ENCODE assay signal across 8 mouse cellular contexts in the genomic region with DNA sequence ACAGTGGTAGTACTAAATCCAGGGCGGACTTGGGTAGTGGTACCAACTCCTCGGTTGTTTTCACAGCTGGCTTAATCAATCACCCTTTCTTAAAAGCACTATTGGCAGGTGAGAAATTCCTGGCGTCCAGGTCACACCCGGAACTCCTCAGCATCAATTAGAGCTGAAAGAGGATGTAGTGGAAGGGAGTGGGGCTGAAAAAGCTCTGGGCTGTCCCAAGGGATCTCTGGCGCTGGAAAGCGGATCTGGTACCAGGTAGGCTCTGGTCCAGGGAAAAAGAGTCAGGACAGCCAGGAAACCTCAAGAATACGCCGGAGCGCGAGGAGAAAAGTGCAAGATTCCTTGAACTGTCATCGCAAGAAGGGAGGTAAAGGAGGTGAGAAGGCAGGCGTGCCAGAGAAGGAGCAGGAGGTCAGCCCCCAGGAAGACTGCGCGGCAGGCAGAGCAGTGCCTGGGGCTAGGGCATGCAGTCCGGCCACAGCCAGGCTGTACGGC. TPM values are rescaled to one million over a fixed set of nuclear protein-coding genes. Genes with fewer than 3 reads are reported as not detected.
DNase-seq lines count a peak whose midpoint lies in the region; ATAC-seq and TF ChIP-seq lines count a peak whose summit lies in the region.

No protein-coding gene starts in this region.

- H3K36me3 ChIP-seq in C2C12 (ENCODE audit: control insufficient read depth, insufficient read depth): no peaks in the 10 kb centered on the region
- H3K36me3 ChIP-seq in embryonic facial prominence, embryonic 14.5 days (ENCODE audit: control insufficient read depth, insufficient read depth, low read length): no peaks in the 10 kb centered on the region
- no peaks in the 10 kb centered on the region for H3K36me3 ChIP-seq in hindbrain, embryonic 13.5 days
- H3K36me3 ChIP-seq in liver, postnatal 0 days (replicated peaks; ENCODE audit: insufficient read depth, low read length): no peaks in the 10 kb centered on the region

- TF ChIP-seq CTCF in C2C12 (IDR thresholded peaks at IDR 0.05; ENCODE audit: control insufficient read depth, insufficient read depth, insufficient read length): no peak
- TF ChIP-seq CTCF in liver, postnatal 0 days (IDR thresholded peaks at IDR 0.05; ENCODE audit: low read depth): no peak

- no peaks in the 10 kb centered on the region for H3K9me3 ChIP-seq in embryonic facial prominence, embryonic 14.5 days (ENCODE audit: control insufficient read depth, low read length)
- no peaks in the 10 kb centered on the region for H3K9me3 ChIP-seq in hindbrain, embryonic 13.5 days
- no peaks in the 10 kb centered on the region for H3K9me3 ChIP-seq in liver, postnatal 0 days (ENCODE audit: low read length)

- peaks cover 8% of the 10 kb centered on the region; the same call in 1 of the 2 replicates for H3K4me1 ChIP-seq in embryonic facial prominence, embryonic 14.5 days (ENCODE audit: control insufficient read depth, insufficient read depth, low read length)
- peaks cover 5% of the 10 kb centered on the region for H3K4me1 ChIP-seq in hindbrain, embryonic 13.5 days (replicated peaks)
- H3K4me1 ChIP-seq in liver, postnatal 0 days (ENCODE audit: insufficient read depth): no peaks in the 10 kb centered on the region

- no peak for ATAC-seq in embryonic facial prominence, embryonic 14.5 days (ENCODE audit: low read depth)
- ATAC-seq in hindbrain, embryonic 13.5 days (ENCODE audit: low FRiP score): no peak; the same call in 1 of the 2 replicates
- 0 out of 2 replicates have a peak, but pooled peaks have one; percentile 2 for ATAC-seq in liver, postnatal 0 days
- no peak for ATAC-seq in inflammation-experienced regulatory T-cells, adult 6 months

- 2% methylated on average over 16 of the region's 16 CpGs for WGBS in embryonic facial prominence, embryonic 14.5 days
- WGBS in hindbrain, embryonic 13.5 days: 2% methylated on average over 16 of the region's 16 CpGs
- 3% methylated on average over 16 of the region's 16 CpGs for WGBS in liver, postnatal 0 days (ENCODE audit: insufficient replicate concordance)

- peak; percentile 16 to 23 for DNase-seq in frontal cortex, postnatal 36 days (ENCODE audit: low spot score in 2 of 2)
- no peak for DNase-seq in frontal cortex, postnatal 14 days (ENCODE audit: low spot score in 2 of 2)
- DNase-seq in embryonic facial prominence, embryonic 14.5 days (ENCODE audit: low spot score): peak; percentile 4
- DNase-seq in liver, postnatal 0 days: no peak
- no peak for DNase-seq in adrenal gland, adult 8-10 months

- H3K79me3 ChIP-seq in C2C12 (ENCODE audit: low read depth): no peaks in the 10 kb centered on the region

- H3K4me2 ChIP-seq in embryonic facial prominence, embryonic 14.5 days (ENCODE audit: low read depth, low read length): peak overlapping the region; percentile 90
- H3K4me2 ChIP-seq in hindbrain, embryonic 13.5 days: peak overlapping the region; percentile 96
- peak overlapping the region; percentile 79 for H3K4me2 ChIP-seq in liver, postnatal 0 days (ENCODE audit: low read depth, low read length)

- no peak overlapping the region for H3K4me3 ChIP-seq in C2C12 (ENCODE audit: insufficient read depth, poor library complexity, severe bottlenecking)
- peak overlapping the region; percentile 85 for H3K4me3 ChIP-seq in embryonic facial prominence, embryonic 14.5 days (ENCODE audit: low read depth, low read length)
- H3K4me3 ChIP-seq in hindbrain, embryonic 13.5 days: peak overlapping the region; percentile 82
- H3K4me3 ChIP-seq in liver, postnatal 0 days (ENCODE audit: low read depth, low read length): peak overlapping the region; percentile 57

- peak overlapping the region; percentile 75; the same call in 1 of the 2 replicates for H3K27ac ChIP-seq in embryonic facial prominence, embryonic 14.5 days (replicated peaks; ENCODE audit: low read depth, low read length)
- H3K27ac ChIP-seq in hindbrain, embryonic 13.5 days: 0 out of 2 replicates have a peak overlapping the region, but pooled peaks have one; percentile 70
- H3K27ac ChIP-seq in liver, postnatal 0 days (ENCODE audit: low read depth): no peak overlapping the region

- H3ac ChIP-seq in C2C12 (ENCODE audit: control insufficient read depth, insufficient read length, low read depth): peak overlapping the region; percentile 71

- TF ChIP-seq EP300 in liver, postnatal 0 days (IDR thresholded peaks at IDR 0.05; ENCODE audit: low read depth): no peak

- H3K9ac ChIP-seq in embryonic facial prominence, embryonic 14.5 days (ENCODE audit: low read depth, low read length): peak overlapping the region; percentile 85
- peak overlapping the region; percentile 80 for H3K9ac ChIP-seq in hindbrain, embryonic 13.5 days
- no peak overlapping the region; the same call in 1 of the 2 replicates for H3K9ac ChIP-seq in liver, postnatal 0 days (replicated peaks)

- H3K27me3 ChIP-seq in C2C12 (ENCODE audit: control insufficient read depth, insufficient read depth, insufficient read length): no peaks in the 10 kb centered on the region
- no peaks in the 10 kb centered on the region for H3K27me3 ChIP-seq in embryonic facial prominence, embryonic 14.5 days (replicated peaks; ENCODE audit: control insufficient read depth, insufficient read depth, low read length)
- H3K27me3 ChIP-seq in hindbrain, embryonic 13.5 days: peaks cover 38% of the 10 kb centered on the region
- peaks cover 24% of the 10 kb centered on the region for H3K27me3 ChIP-seq in liver, postnatal 0 days (ENCODE audit: insufficient read depth, low read length)

- H3K79me2 ChIP-seq in C2C12 (ENCODE audit: control insufficient read depth, insufficient read depth): no peaks in the 10 kb centered on the region

TF ChIP-seq in C2C12, 6 proteins besides CTCF, POLR2A, EP300 and RAD21:
- TF ChIP-seq MYOD1 (IDR thresholded peaks at IDR 0.05; ENCODE audit: control insufficient read depth, insufficient read length, low read depth) (no peak), USF1 (IDR thresholded peaks at IDR 0.05; ENCODE audit: low read depth) (no peak), MYOG (IDR thresholded peaks at IDR 0.05; ENCODE audit: control insufficient read depth, extremely low read depth, insufficient read length) (no peak), MAX (IDR thresholded peaks at IDR 0.05) (no peak), CEBPB (IDR thresholded peaks at IDR 0.05; ENCODE audit: low read depth) (no peak), FOSL1 (IDR thresholded peaks at IDR 0.05; ENCODE audit: insufficient read depth, low read length, poor library complexity, severe bottlenecking) (no peak)
TF ChIP-seq in C2C12: peak in this region for 0.

RNA-seq across cellular contexts. Expression of gene Prkd1, which starts 0.7 kb away (rescaled TPM):
- polyA plus RNA-seq in C2C12 (2012; fragmentation: generic; extraction: Trizol): 0.28 TPM
- 5.9 and 6.7 TPM in 2 replicates for polyA plus RNA-seq in embryonic facial prominence, embryonic 14.5 days (2014; fragmentation: Nextera tagmentation; extraction: Ambion mirVana)
- 2.0 and 2.3 TPM in 2 replicates for polyA plus RNA-seq in hindbrain, embryonic 13.5 days (2015; fragmentation: Nextera tagmentation; extraction: Ambion mirVana)
- polyA plus RNA-seq in liver, postnatal 0 days (2015; fragmentation: Nextera tagmentation; extraction: Ambion mirVana): 0.09 and 0.17 TPM in 2 replicates
- not detected for polyA plus RNA-seq in inflammation-experienced regulatory T-cells, adult 6 months (2017; shearing (Covaris generic))
- total RNA-seq in adrenal gland, adult 8-10 months (2022): 10 to 100 TPM; 12.6 to 19.9 (median 16.1) TPM

Comparison
In these comparisons a context has a peak if more than half of its experiments do, and no peak if none do; other contexts are left out.
1. DNase-seq: peak in frontal cortex, postnatal 36 days (2 of 2) and embryonic facial prominence, embryonic 14.5 days (single experiment); none in frontal cortex, postnatal 14 days (0 of 2), liver, postnatal 0 days (single experiment) and adrenal gland, adult 8-10 months (single experiment).
2. Peak in every context shown above with its lines, with median percentiles within 50 percentile points of each other: H3K4me2 ChIP-seq.